Mouse (Mus musculus) G1E (cell line): ENCODE data around the gene Etl4. TPM values are rescaled to one million over a fixed set of nuclear protein-coding genes. Genes with fewer than 3 reads are reported as not detected.

Source experiments
- ATAC-seq: 2 replicates; pipeline ENCODE4 v1.8.0; 2016; ENCODE audit warnings: mild to moderate bottlenecking; ENCODE audit not compliant: insufficient number of reproducible peaks, poor library complexity, low FRiP score, severe bottlenecking; ENCODE audit errors: extremely low read depth
- DNase-seq: peaks from one replicate; pipeline ENCODE4 v3.0.0; 2012; ENCODE audit warnings: low spot score
- H3K27me3 ChIP-seq: 2 replicates; pipeline ENCODE4 v1.6.1; 2012; ENCODE audit warnings: mild to moderate bottlenecking, low read length, inconsistent platforms; ENCODE audit not compliant: insufficient read depth
- H3K36me3 ChIP-seq: replicated peaks from 2 replicates; pipeline ENCODE3; 2012; ENCODE audit warnings: mild to moderate bottlenecking, inconsistent platforms
- H3K4me1 ChIP-seq: 2 replicates; pipeline ENCODE4 v1.6.1; 2012; ENCODE audit warnings: low read depth, low read length, inconsistent platforms, mixed read lengths; ENCODE audit not compliant: insufficient read depth
- H3K4me3 ChIP-seq: 2 replicates; pipeline ENCODE4 v1.5.1; 2012; ENCODE audit warnings: low read depth, mild to moderate bottlenecking, inconsistent platforms, low read length, moderate library complexity, mixed read lengths
- H3K9me3 ChIP-seq: replicated peaks from 2 replicates; pipeline ENCODE4 v1.6.1; 2012; ENCODE audit warnings: inconsistent platforms
- CTCF ChIP-seq: IDR thresholded peaks from 2 replicates; pipeline ENCODE4 v1.5.1; 2012; ENCODE audit warnings: low read depth, low read length, inconsistent platforms, mixed read lengths
- GATA1 ChIP-seq: IDR thresholded peaks from 2 replicates; pipeline ENCODE4 v1.6.1; 2012; ENCODE audit warnings: borderline replicate concordance, low read length, inconsistent platforms, mixed read lengths
- GATA2 ChIP-seq: IDR thresholded peaks from 2 replicates; pipeline ENCODE4 v1.6.1; 2012; ENCODE audit warnings: low read depth, low read length, inconsistent platforms, borderline replicate concordance
- POLR2AphosphoS5 ChIP-seq: IDR thresholded peaks from 2 replicates; pipeline ENCODE4 v1.6.1; 2012; ENCODE audit warnings: low read depth, low read length, inconsistent platforms; ENCODE audit not compliant: insufficient replicate concordance
- TAL1 ChIP-seq: conservative IDR thresholded peaks from 2 replicates; pipeline ENCODE4 v1.6.1; 2012; ENCODE audit warnings: low read depth, low read length, inconsistent platforms, mixed read lengths
- polyA plus RNA-seq: library from polyadenylated mRNA; stranded (reverse); fragments of >175 nt; gene quantifications from 2 replicates; pipeline ENCODE4 v1.2.3, GENCODE M21; 2012
- total RNA-seq, 2 experiments: library from RNA; stranded (forward) in 1 of 2; stranded (reverse) in 1 of 2; fragments of 200-1000 nt in 1 of 2; fragments of >200 nt in 1 of 2; fragmentation: Nextera tagmentation in 1 of 2; gene quantifications; 2 replicates each; pipeline ENCODE4 v1.2.3; 2014 to 2017

Etl4 gene
- total and polyA plus RNA-seq, 3 experiments: 0.44 TPM; not detected in 2

DNA sequence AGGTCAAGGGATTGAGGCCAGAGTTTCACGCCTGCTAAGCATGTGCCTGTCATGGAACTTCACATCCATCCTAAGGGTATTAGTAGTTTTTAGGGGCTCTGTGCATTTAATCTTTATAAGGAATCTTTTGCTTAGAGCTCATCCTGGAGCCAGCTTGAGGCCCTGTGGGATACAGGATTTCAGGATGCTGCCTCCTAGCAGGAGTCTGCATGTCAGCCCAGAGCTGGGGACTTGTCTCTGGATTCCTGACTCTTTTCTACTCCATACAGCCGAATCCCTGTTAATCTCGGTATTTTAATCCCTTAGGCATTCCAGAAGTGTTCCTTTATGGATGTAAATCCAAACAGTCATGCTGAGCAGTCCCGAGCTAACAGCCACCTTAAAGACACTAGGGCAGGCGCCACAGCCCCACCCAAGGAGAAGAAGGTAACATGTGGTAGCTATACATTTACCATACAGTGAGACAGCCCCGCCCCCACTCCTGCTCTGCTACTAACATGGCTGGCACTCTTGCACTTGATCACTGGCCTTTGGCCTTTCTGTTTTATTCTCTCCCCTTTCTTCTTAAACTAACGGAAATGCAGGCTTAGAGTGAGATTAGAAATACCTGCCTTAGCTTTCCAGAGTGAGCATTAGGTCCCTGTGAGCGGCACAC, 891.8 kb downstream of the Etl4 start:
- TF ChIP-seq TAL1 (no peak), POLR2AphosphoS5 (no peak), CTCF (no peak), GATA2 (no peak), GATA1 (no peak)
- DNase-seq (no peak), ATAC-seq (no peak)
- Histone ChIP-seq H3K4me1 (no peaks in the 10 kb centered on the region), H3K36me3 (no peaks in the 10 kb centered on the region), H3K9me3 (no peaks in the 10 kb centered on the region), H3K4me3 (no peak overlapping the region), H3K27me3 (0 out of 2 replicates have a peak, but pooled peaks cover 3% of the 10 kb centered on the region)

DNA sequence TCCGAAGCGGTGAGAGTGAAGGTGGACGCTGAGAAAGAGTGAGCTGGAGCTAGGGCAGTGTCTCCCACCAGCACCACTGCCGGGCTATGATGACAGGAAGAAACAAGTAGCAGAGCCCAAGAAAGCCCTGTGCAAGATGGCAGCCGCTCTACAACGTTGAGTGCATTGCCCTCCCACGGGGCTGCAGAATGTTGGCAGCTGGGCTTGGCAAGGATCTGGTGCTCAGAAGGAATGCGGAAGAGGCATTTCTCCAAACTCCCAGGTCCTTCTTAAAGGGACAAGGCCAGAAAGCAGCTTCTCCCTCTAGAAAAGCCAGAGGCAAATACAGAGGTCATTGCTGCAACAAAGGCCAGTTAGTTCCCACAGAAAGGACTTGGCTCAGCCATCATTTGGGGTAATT, 901.9 kb downstream of the Etl4 start:
- Histone ChIP-seq H3K36me3 (no peaks in the 10 kb centered on the region), H3K4me3 (no peak overlapping the region), H3K27me3 (no peaks in the 10 kb centered on the region; the same call in 1 of the 2 replicates), H3K9me3 (no peaks in the 10 kb centered on the region), H3K4me1 (no peaks in the 10 kb centered on the region)
- ATAC-seq: no peak
- TF ChIP-seq TAL1 (no peak), POLR2AphosphoS5 (no peak), GATA2 (no peak), CTCF (no peak), GATA1 (no peak)
- DNase-seq: no peak

DNA sequence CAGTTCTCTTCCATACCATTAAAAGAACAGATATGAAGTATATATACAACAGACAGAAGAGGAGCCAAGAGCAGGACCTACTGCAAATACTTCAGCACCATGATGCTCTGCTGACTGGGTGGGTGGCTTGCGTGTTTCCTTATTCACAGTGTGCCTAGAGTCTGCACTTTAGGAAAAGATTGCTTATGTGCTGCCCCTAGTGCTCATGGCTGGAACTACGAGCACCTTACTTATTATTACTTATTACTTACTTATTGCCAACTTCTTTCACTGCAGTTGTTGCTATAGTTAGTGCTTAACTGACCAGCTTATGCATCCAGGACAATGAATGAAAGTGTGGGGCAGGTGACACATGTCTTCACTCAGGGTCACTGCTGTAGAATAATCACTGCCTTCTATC, 904.4 kb downstream of the Etl4 start:
- no peak overlapping the region for H3K4me3 ChIP-seq
- DNase-seq: no peak
- no peak for ATAC-seq
- no peaks in the 10 kb centered on the region for H3K36me3 ChIP-seq
- H3K27me3 ChIP-seq: peaks cover 4% of the 10 kb centered on the region; the same call in 1 of the 2 replicates
- no peaks in the 10 kb centered on the region for H3K4me1 ChIP-seq
- peak; percentile 50 for TF ChIP-seq CTCF
- TF ChIP-seq POLR2AphosphoS5: no peak
- TF ChIP-seq GATA1: no peak
- TF ChIP-seq GATA2: no peak
- TF ChIP-seq TAL1: no peak
- no peaks in the 10 kb centered on the region for H3K9me3 ChIP-seq

DNA sequence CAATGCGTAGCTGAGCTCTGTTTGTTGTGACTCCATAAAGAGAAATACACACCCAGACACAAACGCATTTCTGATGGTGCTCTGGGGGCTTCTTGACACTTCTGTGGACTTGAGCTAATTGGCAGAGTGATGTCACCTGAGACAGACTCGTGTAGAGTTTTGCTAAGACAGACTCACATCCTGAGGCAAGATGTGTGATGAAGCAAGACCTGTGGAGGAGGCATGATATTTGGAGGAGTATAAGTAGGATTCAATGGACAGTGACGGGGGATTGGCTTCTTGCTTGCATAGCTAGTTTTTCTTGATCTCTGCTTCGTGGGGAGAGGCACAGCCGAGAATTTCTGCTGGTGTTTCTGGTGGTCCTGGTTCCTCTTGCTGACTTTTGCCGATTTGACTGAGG, 908.6 kb downstream of the Etl4 start:
- ATAC-seq (no peak), DNase-seq (no peak)
- H3K4me1 ChIP-seq: no peaks in the 10 kb centered on the region
- no peaks in the 10 kb centered on the region for H3K9me3 ChIP-seq
- no peaks in the 10 kb centered on the region for H3K36me3 ChIP-seq
- TF ChIP-seq TAL1: no peak
- no peak for TF ChIP-seq POLR2AphosphoS5
- no peak for TF ChIP-seq CTCF
- no peak for TF ChIP-seq GATA2
- TF ChIP-seq GATA1: no peak
- peaks cover 6% of the 10 kb centered on the region; the same call in 1 of the 2 replicates for H3K27me3 ChIP-seq
- no peak overlapping the region for H3K4me3 ChIP-seq

DNA sequence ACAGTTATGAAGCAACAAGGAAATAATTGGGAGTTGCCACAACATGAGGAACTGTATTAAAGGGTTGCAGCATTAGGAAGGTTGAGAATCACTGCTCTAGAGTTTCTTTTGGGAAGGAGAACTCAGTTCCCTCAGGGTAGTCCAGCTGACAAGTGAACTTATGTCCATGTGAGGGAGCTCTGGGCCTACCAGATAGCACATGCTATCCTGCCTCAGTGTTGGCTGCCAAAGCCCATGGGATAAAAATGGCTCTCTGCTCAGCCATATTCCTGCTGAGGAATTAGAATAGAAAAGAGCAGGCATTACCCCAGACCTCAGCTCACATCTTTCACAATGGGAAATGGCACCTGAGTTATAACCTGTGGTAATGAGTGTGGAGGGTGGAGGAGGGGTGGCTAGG, 916.7 kb downstream of the Etl4 start:
- no peaks in the 10 kb centered on the region for H3K36me3 ChIP-seq
- no peak for DNase-seq
- no peak for ATAC-seq

DNA sequence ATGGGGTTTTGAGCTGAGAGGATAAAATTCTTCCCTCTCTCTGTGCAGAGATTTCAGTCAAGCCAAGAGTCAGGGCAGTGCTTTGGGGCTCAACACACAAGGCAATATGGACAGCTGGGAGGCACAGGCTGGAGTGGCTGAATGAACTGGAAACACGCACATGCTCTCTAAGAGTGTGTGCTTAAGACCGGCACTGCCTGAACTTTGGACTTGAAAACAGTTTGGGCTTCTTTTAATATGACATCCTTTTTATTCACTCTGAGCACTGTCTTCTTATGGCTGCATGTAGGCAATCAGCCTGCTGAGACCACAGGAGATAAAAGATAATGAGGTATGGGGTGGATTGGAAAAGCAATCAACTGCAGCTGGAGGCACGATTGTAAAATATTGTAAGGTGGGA, 921.3 kb downstream of the Etl4 start:
- Histone ChIP-seq H3K36me3 (no peaks in the 10 kb centered on the region), H3K9me3 (no peaks in the 10 kb centered on the region), H3K4me1 (no peaks in the 10 kb centered on the region), H3K4me3 (no peak overlapping the region), H3K27me3 (no peaks in the 10 kb centered on the region)
- TF ChIP-seq GATA2 (no peak), TAL1 (no peak), CTCF (no peak), GATA1 (no peak), POLR2AphosphoS5 (no peak)
- DNase-seq: no peak
- no peak for ATAC-seq

More for the DNA sequence above, 916.7 kb downstream of the Etl4 start:
- TF ChIP-seq CTCF: no peak
- TF ChIP-seq POLR2AphosphoS5: no peak
- TF ChIP-seq TAL1: no peak
- TF ChIP-seq GATA2: no peak
- TF ChIP-seq GATA1: no peak
- H3K9me3 ChIP-seq: no peaks in the 10 kb centered on the region
- H3K4me3 ChIP-seq: no peak overlapping the region
- no peaks in the 10 kb centered on the region for H3K27me3 ChIP-seq
- H3K4me1 ChIP-seq: no peaks in the 10 kb centered on the region
